Mouse (Mus musculus) spleen, postnatal 4 days (tissue): ENCODE results near the gene Pitx3.
A peak's percentile ranks its signal among the peaks of the same experiment; 100 is the strongest.
"Not testable (repeated sequence)": the region's sequence is repeated elsewhere in the genome, so short reads cannot be mapped to it uniquely, and the experiment has no call there.

Experiments
- DNase-seq, 2 experiments: peaks; one replicate each; pipeline ENCODE4 v3.0.0; 2022; ENCODE audit warnings: low spot score in 2 of 2

Gene Pitx3

GRCm38 (mm10) chr19:46131694-46132525, 16.2 kb downstream of the Pitx3 start, which contains the start of gene Elovl3:
Gene Elovl3 (plus strand): TSS chr19:46131897.
- DNase-seq = peak in 1 of 2 experiments; percentile 27

GRCm38 (mm10) chr19:46131283-46131682, 16.8 kb downstream of the Pitx3 start:
- no peak for DNase-seq

GRCm38 (mm10) chr19:46129737-46130136, 18.4 kb downstream of the Pitx3 start:
- DNase-seq = not testable (repeated sequence)

- DNase-seq = no peak
These were observed 21.8 kb downstream of the Pitx3 start for GRCm38 (mm10) chr19:46126301-46126700.

- no peak for DNase-seq
These were observed 23.5 kb downstream of the Pitx3 start for GRCm38 (mm10) chr19:46124651-46125050.

GRCm38 (mm10) chr19:46123876-46124275, 24.2 kb downstream of the Pitx3 start:
- no peak for DNase-seq

- DNase-seq = no peak
These were observed 27.3 kb downstream of the Pitx3 start for GRCm38 (mm10) chr19:46120872-46121271.

- no peak for DNase-seq
These were observed 28.7 kb downstream of the Pitx3 start for GRCm38 (mm10) chr19:46119458-46119857.

GRCm38 (mm10) chr19:46114617-46115016, 33.5 kb downstream of the Pitx3 start:
- DNase-seq = no peak

GRCm38 (mm10) chr19:46110781-46111180, 37.3 kb downstream of the Pitx3 start:
- no peak for DNase-seq

GRCm38 (mm10) chr19:46110214-46110613, 37.9 kb downstream of the Pitx3 start:
- DNase-seq = no peak

- no peak for DNase-seq
These were observed 44.0 kb downstream of the Pitx3 start for GRCm38 (mm10) chr19:46104187-46104557.

- no peak for DNase-seq
These were observed 44.5 kb downstream of the Pitx3 start for GRCm38 (mm10) chr19:46103437-46104186.

- DNase-seq = no peak
These were observed 48.6 kb downstream of the Pitx3 start for GRCm38 (mm10) chr19:46099561-46099960.

- DNase-seq = no peak
These were observed 51.7 kb downstream of the Pitx3 start for GRCm38 (mm10) chr19:46096396-46096795.

GRCm38 (mm10) chr19:46095291-46095690, 52.8 kb downstream of the Pitx3 start:
- no peak for DNase-seq

- DNase-seq = no peak
These were observed 54.0 kb downstream of the Pitx3 start for GRCm38 (mm10) chr19:46094144-46094543.

GRCm38 (mm10) chr19:46091641-46092040, 56.5 kb downstream of the Pitx3 start:
- no peak for DNase-seq

- no peak for DNase-seq
These were observed 60.3 kb downstream of the Pitx3 start for GRCm38 (mm10) chr19:46087871-46088270.

- DNase-seq = peak; percentile 52 to 86
These were observed 61.8 kb downstream of the Pitx3 start for GRCm38 (mm10) chr19:46086337-46086736.
